Mouse (Mus musculus): Measurements from ENCODE around the gene Abcc9. TPM values are rescaled to one million over a fixed set of nuclear protein-coding genes. Genes with fewer than 3 reads are reported as not detected.

The Abcc9 gene
- polyA plus RNA-seq (2017; shearing (Covaris generic)) = not detected

DNA sequence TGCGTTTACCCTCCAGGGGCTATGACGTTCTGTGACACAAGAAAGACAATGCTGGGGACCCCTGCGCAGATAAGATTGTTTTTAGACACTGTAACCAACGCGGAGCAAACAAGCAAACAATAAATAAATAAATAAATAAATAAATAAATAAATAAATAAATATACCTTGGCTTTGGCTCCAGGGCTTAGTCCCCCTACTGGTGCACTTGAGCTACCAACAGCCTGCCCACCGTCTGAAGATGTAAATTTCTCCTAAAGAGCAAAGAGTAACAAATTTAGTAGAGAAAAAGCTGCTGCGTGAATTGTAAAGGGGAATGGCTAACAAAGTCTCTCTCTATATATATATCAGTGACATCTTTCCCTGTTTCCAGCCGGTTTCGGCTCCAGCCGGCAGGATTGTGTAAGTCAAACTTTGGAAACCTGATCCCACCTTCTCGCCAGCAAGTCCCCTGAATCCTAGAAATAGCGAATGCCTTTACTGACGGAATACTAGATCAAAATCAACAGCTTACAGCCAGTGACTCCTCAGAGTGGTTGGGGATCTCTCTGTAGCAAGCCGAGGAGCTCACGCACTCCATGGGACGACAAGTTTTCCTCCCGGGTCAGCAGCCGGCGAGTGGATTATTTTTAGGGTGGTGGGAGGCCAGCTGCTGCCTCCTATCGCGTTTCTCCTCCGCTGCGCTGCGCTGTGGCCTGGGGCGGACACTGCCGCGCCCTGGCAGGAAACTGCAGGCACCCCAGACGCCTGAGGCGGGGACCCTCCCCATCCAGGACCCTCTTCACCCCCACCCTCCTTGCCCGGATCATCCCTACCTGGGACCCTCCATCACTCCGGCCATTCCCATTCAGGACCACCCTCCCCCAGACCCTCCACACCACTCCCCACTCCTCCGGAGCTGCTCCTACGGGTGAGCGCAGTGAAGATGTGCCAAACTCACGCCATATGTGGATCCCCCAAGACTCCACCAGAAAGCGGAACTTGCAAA lies at the start of gene Abcc9:
Gene Abcc9 (minus strand): TSS at position 664 of the 986 bp plus-strand sequence.
- ATAC-seq = no peak

DNA sequence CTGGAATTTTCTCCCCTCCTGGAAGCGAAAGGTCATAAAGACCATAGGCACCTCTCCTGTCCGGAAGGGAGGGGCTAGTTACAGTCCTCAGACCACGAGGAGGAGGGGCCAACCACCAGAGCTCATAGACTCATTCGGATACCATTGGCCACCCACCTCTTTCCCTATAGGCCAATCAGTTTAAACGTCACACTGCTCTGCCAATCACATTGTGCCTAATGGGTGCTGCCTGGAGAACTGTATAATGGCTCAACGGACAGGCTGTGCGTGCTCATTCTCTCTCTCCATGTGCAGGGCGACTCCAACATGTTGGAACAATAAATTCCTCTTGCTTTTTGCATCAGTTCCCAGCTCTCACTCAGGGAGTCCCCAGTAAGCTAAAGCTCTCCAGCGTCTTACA lies 49.2 kb upstream of the Abcc9 start:
- no peak for ATAC-seq

GRCm38 (mm10) chr6:142748057-142748708 lies 46.1 kb upstream of the Abcc9 start:
- ATAC-seq = no peak

GRCm38 (mm10) chr6:142747165-142747564 lies 45.0 kb upstream of the Abcc9 start:
- ATAC-seq = no peak

DNA sequence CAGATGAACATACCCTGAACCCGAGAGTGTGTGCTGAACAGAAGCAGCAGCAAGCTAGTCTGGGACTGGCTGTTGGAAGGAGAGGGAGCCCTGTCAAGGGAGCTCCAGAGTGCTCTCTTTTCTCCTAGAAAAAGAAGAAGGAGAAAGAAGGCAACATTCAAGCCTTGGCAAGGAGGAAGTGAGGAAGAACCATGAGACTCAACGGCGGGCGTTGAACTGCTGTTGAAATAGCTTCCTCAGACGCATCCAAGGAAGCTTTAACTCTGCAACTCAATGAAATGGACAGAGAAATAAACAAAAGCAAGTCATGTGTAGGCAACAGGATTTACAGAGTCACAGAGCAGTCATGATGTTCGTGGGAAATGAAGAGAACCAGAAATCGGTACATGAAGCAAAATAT lies 44.6 kb upstream of the Abcc9 start:
- no peak for ATAC-seq

GRCm38 (mm10) chr6:142745484-142745883 lies 43.4 kb upstream of the Abcc9 start:
- no peak for ATAC-seq

DNA sequence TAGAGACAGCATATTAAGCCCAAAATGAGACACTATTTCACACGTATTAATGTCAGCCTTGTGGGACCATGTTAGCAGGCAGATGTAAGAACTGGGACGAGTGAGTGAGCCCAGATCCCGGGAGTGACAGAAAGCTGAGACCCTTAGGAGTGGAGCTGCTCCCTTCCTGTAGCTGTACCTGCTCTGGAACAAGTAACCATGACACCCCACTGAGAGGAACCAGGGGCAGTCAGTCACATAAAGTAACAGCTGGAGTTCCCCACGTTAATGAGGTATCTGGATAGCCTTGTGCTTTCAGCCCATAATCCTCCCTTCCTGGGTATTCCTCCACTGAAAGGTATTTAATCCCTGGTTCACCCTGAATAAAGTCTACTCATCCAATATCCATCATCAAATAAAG lies 41.1 kb upstream of the Abcc9 start:
- no peak for ATAC-seq

DNA sequence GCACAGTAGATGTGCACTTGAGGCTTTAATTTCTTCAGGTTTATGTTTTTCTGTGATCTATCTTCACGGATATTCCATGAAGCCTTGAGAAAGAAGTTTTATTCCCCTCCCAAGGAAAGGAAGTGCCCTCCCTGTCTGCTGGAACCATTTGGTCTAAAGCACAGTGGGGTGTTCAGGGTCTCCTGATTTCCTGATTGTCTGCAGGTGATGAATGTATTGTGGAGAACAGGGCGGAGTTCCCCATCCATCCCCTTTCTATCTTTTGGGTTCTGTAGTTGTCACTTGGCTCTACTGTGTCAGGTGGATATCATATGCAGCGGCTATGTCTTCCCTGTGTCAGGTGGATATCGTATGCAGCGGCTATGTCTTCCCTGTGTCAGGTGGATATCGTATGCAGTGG lies 39.6 kb upstream of the Abcc9 start:
- ATAC-seq = no peak

GRCm38 (mm10) chr6:142738637-142739036 lies 36.5 kb upstream of the Abcc9 start:
- no peak for ATAC-seq

GRCm38 (mm10) chr6:142738225-142738624 lies 36.1 kb upstream of the Abcc9 start:
- ATAC-seq = no peak

GRCm38 (mm10) chr6:142735302-142736005 lies 33.3 kb upstream of the Abcc9 start:
- peak; percentile 52 for ATAC-seq

GRCm38 (mm10) chr6:142732567-142733290 lies 30.6 kb upstream of the Abcc9 start:
- no peak for ATAC-seq

DNA sequence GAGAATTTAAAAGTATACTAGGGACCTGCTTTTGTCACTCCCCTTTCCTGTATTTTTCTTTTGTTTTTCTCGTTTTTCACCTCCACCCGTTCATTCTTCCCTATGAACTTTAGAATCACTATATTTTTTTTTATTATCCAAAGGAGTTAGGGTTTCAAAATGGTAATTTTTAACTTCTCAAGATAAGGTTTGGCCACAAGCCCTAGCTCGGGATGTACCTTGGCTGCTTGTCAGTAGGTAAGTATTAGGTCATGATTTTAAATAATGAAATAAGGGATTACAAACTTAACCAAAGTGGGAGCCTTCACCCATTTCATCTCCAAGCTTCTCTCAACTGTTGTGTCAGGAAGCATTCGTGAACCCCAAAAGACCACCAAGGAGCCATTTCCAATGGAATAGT lies 23.9 kb upstream of the Abcc9 start:
- no peak for ATAC-seq

- ATAC-seq = no peak
Measured at GRCm38 (mm10) chr6:142721731-142722130, 19.6 kb upstream of the Abcc9 start.

GRCm38 (mm10) chr6:142720641-142721040 lies 18.5 kb upstream of the Abcc9 start:
- no peak for ATAC-seq

- ATAC-seq = no peak
Measured at GRCm38 (mm10) chr6:142718167-142718566, 16.1 kb upstream of the Abcc9 start.

GRCm38 (mm10) chr6:142717186-142717585 lies 15.1 kb upstream of the Abcc9 start:
- ATAC-seq = no peak

- ATAC-seq = no peak
Measured at GRCm38 (mm10) chr6:142715026-142715425, 12.9 kb upstream of the Abcc9 start.

DNA sequence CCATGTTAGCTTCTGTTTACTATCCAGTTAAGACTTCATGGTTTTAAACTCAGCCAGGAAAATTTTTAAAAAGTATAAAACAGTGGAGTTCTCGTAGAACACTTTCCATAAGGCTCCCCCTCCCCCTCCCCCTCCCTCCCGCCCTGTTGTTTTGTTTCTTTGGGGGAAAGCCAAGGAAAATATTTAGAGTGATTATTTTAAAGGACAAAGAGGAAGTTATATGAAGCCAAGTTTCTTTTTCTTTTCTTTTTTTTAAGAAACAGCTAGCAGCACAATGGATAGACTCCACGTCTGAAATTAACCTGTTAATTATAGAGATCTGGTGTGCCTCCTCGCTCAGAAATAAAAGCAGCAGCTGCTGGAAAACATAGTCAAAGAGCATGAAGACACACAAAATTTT lies 9.0 kb upstream of the Abcc9 start:
- no peak for ATAC-seq

DNA sequence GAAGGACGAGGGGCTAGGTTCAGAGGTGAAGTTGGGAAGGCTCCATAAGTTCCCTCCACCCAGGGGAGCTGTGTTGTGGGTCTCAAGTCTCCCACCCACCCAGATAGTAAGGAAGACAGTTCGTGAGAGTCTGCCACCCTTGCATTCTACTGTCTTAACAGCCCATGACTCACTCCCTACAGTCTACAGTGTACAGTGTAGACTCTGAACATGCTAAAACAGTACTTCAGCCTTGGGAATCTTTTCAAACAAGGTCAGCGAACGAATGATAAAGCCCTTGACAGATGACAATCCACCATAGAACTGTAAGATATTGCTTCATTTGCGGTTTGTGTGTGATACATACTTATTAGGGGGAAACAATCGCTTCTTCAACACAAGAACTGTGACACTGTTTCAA lies 8.6 kb upstream of the Abcc9 start:
- no peak for ATAC-seq

GRCm38 (mm10) chr6:142708369-142708768 lies 6.3 kb upstream of the Abcc9 start:
- ATAC-seq = no peak

- ATAC-seq = no peak
Measured at GRCm38 (mm10) chr6:142706688-142707087, 4.6 kb upstream of the Abcc9 start.

Measured in activated CD4-positive, CD25-positive, alpha-beta regulatory T cell, adult 4 months (primary cell).